ENCODE assay signal across 8 mouse cellular contexts in genomic region chr4:141065123-141065522, GRCm38 (mm10). TPM values are rescaled to one million over a fixed set of nuclear protein-coding genes. Genes with fewer than 3 reads are reported as not detected.
DNase-seq lines count a peak whose midpoint lies in the region; ATAC-seq lines count a peak whose summit lies in the region.

No protein-coding gene starts in this region.

- H3K9ac ChIP-seq in intestine, embryonic 15.5 days = no peak overlapping the region

- peak; percentile 31; the same call in 1 of the 2 replicates for ATAC-seq in intestine, embryonic 15.5 days

- H3K4me3 ChIP-seq in intestine, embryonic 15.5 days (replicated peaks) = no peak overlapping the region

- H3K9me3 ChIP-seq in intestine, embryonic 15.5 days = no peaks in the 10 kb centered on the region

- 7% methylated on average over 8 of the region's 8 CpGs for WGBS in intestine, embryonic 15.5 days

- H3K36me3 ChIP-seq in intestine, embryonic 15.5 days = peaks cover 31% of the 10 kb centered on the region

- DNase-seq in 416B (ENCODE audit: low read depth) (peak; percentile 90), liver (peak; percentile 89)
- DNase-seq in T-cell, adult 2 months (ENCODE audit: low spot score) = peak; percentile 84
- peak; percentile 86 to 90 for DNase-seq in cerebellum, postnatal 14 days
- peak; percentile 67 to 72 for DNase-seq in frontal cortex, postnatal 25 days (ENCODE audit: low spot score in 2 of 2)
- DNase-seq in naive thymus-derived CD4-positive, alpha-beta T cell, adult 2 months (ENCODE audit: low read depth) = peak; percentile 94
- DNase-seq in testis, postnatal 10 days (ENCODE audit: low spot score) = peak; percentile 88

- no peak overlapping the region for H3K27ac ChIP-seq in intestine, embryonic 15.5 days

- no peak overlapping the region for H3K4me2 ChIP-seq in intestine, embryonic 15.5 days (replicated peaks)

- 0 out of 2 replicates have a peak, but pooled peaks cover 2% of the 10 kb centered on the region for H3K4me1 ChIP-seq in intestine, embryonic 15.5 days (replicated peaks)

- no peaks in the 10 kb centered on the region for H3K27me3 ChIP-seq in intestine, embryonic 15.5 days (replicated peaks)

RNA-seq across cellular contexts. Expression of gene Crocc, which starts 4.8 kb away (rescaled TPM):
- 4.0 and 4.7 TPM in 2 replicates for polyA plus RNA-seq in intestine, embryonic 15.5 days (2015; fragmentation: Nextera tagmentation; extraction: Ambion mirVana)

RNA-seq across cellular contexts. Expression of gene Necap2, which starts 13.0 kb away (rescaled TPM):
- polyA plus RNA-seq in intestine, embryonic 15.5 days (2015; fragmentation: Nextera tagmentation; extraction: Ambion mirVana) = 66.6 and 70.2 TPM in 2 replicates

RNA-seq across cellular contexts. Expression of gene Spata21, which starts 23.0 kb away (rescaled TPM):
- not detected in 2 replicates for polyA plus RNA-seq in intestine, embryonic 15.5 days (2015; fragmentation: Nextera tagmentation; extraction: Ambion mirVana)

RNA-seq across cellular contexts. Expression of gene Mfap2, which starts 54.9 kb away (rescaled TPM):
- polyA plus RNA-seq in intestine, embryonic 15.5 days (2015; fragmentation: Nextera tagmentation; extraction: Ambion mirVana) = 329 and 347 TPM in 2 replicates
